Mouse (Mus musculus) heart, postnatal 0 days (tissue): ENCODE data around the gene Kdm1a. TPM values are rescaled to one million over a fixed set of nuclear protein-coding genes. Genes with fewer than 3 reads are reported as not detected.

ENCODE experiments used
- ATAC-seq: fragments of 200-750 bp; cut with Nextera tagmentation; 2 replicates; pipeline ENCODE4 v1.8.0; 2017; ENCODE audit warnings: low read depth, moderate number of reproducible peaks, moderate library complexity; ENCODE audit not compliant: insufficient read depth
- DNase-seq: peaks from one replicate; pipeline ENCODE4 v3.0.0-alpha.2; 2016; ENCODE audit warnings: low spot score
- H3K27ac ChIP-seq: fragments of 300-500 bp; sonication (generic); 2 replicates; pipeline ENCODE4 v1.5.1; 2014; ENCODE audit warnings: low read depth, mild to moderate bottlenecking
- H3K27me3 ChIP-seq: fragments of 300-500 bp; sonication (generic); 2 replicates; pipeline ENCODE4 v1.6.1; 2014; ENCODE audit warnings: low read length, mixed read lengths; ENCODE audit not compliant: control insufficient read depth, insufficient read depth
- H3K36me3 ChIP-seq: fragments of 300-500 bp; sonication (generic); replicated peaks from 2 replicates; pipeline ENCODE4 v1.6.1; 2014; ENCODE audit warnings: low read length, mixed read lengths; ENCODE audit not compliant: control insufficient read depth, insufficient read depth
- H3K4me1 ChIP-seq: fragments of 300-500 bp; sonication (generic); 2 replicates; pipeline ENCODE4 v1.6.1; 2014; ENCODE audit warnings: antibody characterized with exemption; ENCODE audit not compliant: control insufficient read depth, insufficient read depth
- H3K4me2 ChIP-seq: fragments of 300-500 bp; sonication (generic); 2 replicates; pipeline ENCODE4 v1.6.1; 2014; ENCODE audit warnings: low read depth, mild to moderate bottlenecking, low read length, moderate library complexity
- H3K4me3 ChIP-seq: fragments of 300-500 bp; sonication (generic); 2 replicates; pipeline ENCODE4 v1.5.1; 2014; ENCODE audit warnings: low read depth, low read length
- H3K9ac ChIP-seq: fragments of 300-500 bp; sonication (generic); replicated peaks from 2 replicates; pipeline ENCODE4 v1.6.1; 2014; ENCODE audit warnings: low read depth, low read length, mixed read lengths
- H3K9me3 ChIP-seq: fragments of 300-500 bp; sonication (generic); replicated peaks from 2 replicates; pipeline ENCODE4 v1.6.1; 2016; ENCODE audit warnings: low read length; ENCODE audit not compliant: control insufficient read depth
- CTCF ChIP-seq: IDR thresholded peaks from 2 replicates; pipeline ENCODE4 v1.5.1; 2016; ENCODE audit warnings: antibody characterized with exemption, control low read depth, low read depth
- EP300 ChIP-seq: IDR thresholded peaks from 2 replicates; pipeline ENCODE4 v1.6.1; 2016; ENCODE audit warnings: antibody characterized with exemption, low read depth
- WGBS: fragments of 180-500 bp; shearing (Covaris S2); extraction: QIAGEN DNeasy Blood & Tissue Kit; methylation state at CpG from one replicate; pipeline ENCODE4 v1.1.7; 2014; 5-methylcytosine and 5-hydroxymethylcytosine counted together
- microRNA-seq: library from miRNA; unstranded; fragments of <30 nt; microRNA quantifications from one replicate; pipeline ENCODE4, GENCODE M21; 2016
- polyA plus RNA-seq: library from polyadenylated mRNA; unstranded; fragments of >200 nt; fragmentation: Nextera tagmentation; extraction: Ambion mirVana; gene quantifications from 2 replicates; pipeline ENCODE4 v1.2.1, GENCODE M21; 2015
- total RNA-seq: library from RNA; depleted of rRNA; stranded (reverse); fragments of >200 nt; gene quantifications from 2 replicates; pipeline ENCODE4 v1.2.3, GENCODE M21; 2014; ENCODE audit warnings: low replicate concordance; rRNA removed

The Kdm1a gene
- total and polyA plus RNA-seq, 2 experiments from 2014 or later = 17.0 to 48.2 TPM

- Histone ChIP-seq H3K36me3 (no peaks in the 10 kb centered on the region), H3K9ac (no peak overlapping the region), H3K4me3 (no peak overlapping the region), H3K4me1 (peaks cover 37% of the 10 kb centered on the region), H3K27ac (no peak overlapping the region), H3K27me3 (no peaks in the 10 kb centered on the region), H3K4me2 (no peak overlapping the region), H3K9me3 (no peaks in the 10 kb centered on the region)
- WGBS = 65% methylated on average over 1 of the region's 1 CpGs
- no peak for ATAC-seq
- peak; percentile 36 for TF ChIP-seq CTCF
- TF ChIP-seq EP300 = no peak
- DNase-seq = no peak
These were observed 92.7 kb downstream of the Kdm1a start for GRCm38 (mm10) chr4:136509857-136510256.

DNA sequence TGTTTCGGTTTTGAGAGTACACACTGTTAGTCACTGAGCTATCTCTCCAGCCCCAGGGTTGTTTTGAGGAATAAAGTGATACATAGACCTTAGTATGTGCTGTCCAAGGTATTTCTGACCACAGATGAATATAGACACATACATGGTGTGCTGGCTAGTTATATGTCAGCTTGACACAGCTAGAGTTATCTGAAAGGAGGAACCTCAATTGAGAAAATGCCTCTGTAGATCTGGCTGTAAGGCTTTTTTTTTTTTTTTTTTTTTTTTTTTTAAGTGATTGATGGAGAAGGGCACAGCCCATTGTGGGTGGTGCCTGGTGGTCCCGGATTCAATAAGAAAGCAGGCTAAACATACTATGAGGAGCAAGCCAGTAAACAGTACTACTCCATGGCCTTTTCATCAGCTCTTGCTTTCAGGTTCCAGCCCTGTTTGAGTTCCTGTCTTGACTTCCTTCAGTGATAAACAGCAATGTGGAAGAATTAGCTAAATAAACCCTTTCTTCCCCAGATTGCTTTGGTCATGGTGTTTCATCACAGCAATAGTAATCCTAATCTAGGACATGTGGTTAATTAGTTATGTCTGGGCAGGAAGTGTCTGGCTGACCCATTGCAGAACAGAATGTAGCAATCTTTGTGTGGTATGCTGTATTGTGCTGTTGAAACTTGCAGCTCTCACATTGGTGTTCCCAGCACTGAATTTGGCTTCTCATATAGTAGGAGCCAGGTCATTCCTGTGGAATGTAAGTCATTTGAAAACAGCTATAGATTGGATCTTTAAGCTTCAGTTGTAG, 96.9 kb downstream of the Kdm1a start:
- WGBS = 65% methylated on average over 2 of the region's 2 CpGs
- DNase-seq (peak; percentile 23), ATAC-seq (peak; percentile 33; the same call in 1 of the 2 replicates)
- no peak overlapping the region for H3K9ac ChIP-seq
- no peaks in the 10 kb centered on the region for H3K36me3 ChIP-seq
- 0 out of 2 replicates have a peak overlapping the region, but pooled peaks have one; percentile 20 for H3K27ac ChIP-seq
- H3K4me3 ChIP-seq = no peak overlapping the region
- peaks cover 24% of the 10 kb centered on the region for H3K4me1 ChIP-seq
- TF ChIP-seq CTCF (no peak), EP300 (no peak)
- no peaks in the 10 kb centered on the region for H3K27me3 ChIP-seq
- H3K4me2 ChIP-seq = no peak overlapping the region
- no peaks in the 10 kb centered on the region for H3K9me3 ChIP-seq

Small RNA genes within 50 kb of the gene (microRNA-seq; reads per million reads assigned to microRNA genes)
- not detected for gene Gm22180

Other genes starting within 250 kb of the Kdm1a start
- not detected in 2 replicates for gene Htr1d, start 179.2 kb downstream of the Kdm1a start, total RNA-seq
- not detected in 2 replicates for gene Htr1d, start 179.2 kb downstream of the Kdm1a start, polyA plus RNA-seq
- not detected in 2 replicates for gene 6030445D17Rik, start 140.5 kb downstream of the Kdm1a start, total RNA-seq
- gene 6030445D17Rik, start 140.5 kb downstream of the Kdm1a start, polyA plus RNA-seq = 0.27 and 0.43 TPM in 2 replicates
- 22.6 and 24.5 TPM in 2 replicates for gene Luzp1, start 133.0 kb downstream of the Kdm1a start, total RNA-seq
- 80.2 and 91.1 TPM in 2 replicates for gene Luzp1, start 133.0 kb downstream of the Kdm1a start, polyA plus RNA-seq
- gene Tex46, start 7.7 kb upstream of the Kdm1a start, total RNA-seq = not detected in 2 replicates
- gene Tex46, start 7.7 kb upstream of the Kdm1a start, polyA plus RNA-seq = not detected in 2 replicates
- not detected in 2 replicates for gene Lactbl1, start 19.9 kb upstream of the Kdm1a start, total RNA-seq
- not detected in 2 replicates for gene Lactbl1, start 19.9 kb upstream of the Kdm1a start, polyA plus RNA-seq
- gene Ephb2, start 233.3 kb upstream of the Kdm1a start, total RNA-seq = 6.4 and 10.2 TPM in 2 replicates
- gene Ephb2, start 233.3 kb upstream of the Kdm1a start, polyA plus RNA-seq = 0.19 and 0.23 TPM in 2 replicates